Mouse (Mus musculus) lung, postnatal 0 days (tissue): ENCODE results near the gene Ror1.

Experiments
- CTCF ChIP-seq: IDR thresholded peaks from 2 replicates; pipeline ENCODE4 v1.5.1; 2016; ENCODE audit warnings: antibody characterized with exemption, mild to moderate bottlenecking
- EP300 ChIP-seq: IDR thresholded peaks from 2 replicates; pipeline ENCODE4 v1.6.1; 2016; ENCODE audit warnings: antibody characterized with exemption, mild to moderate bottlenecking, control low read depth

- TF ChIP-seq CTCF (no peak), EP300 (no peak)
Measured at GRCm38 (mm10) chr4:100208081-100208480, 112.5 kb downstream of the Ror1 start.
